Mouse (Mus musculus): ENCODE results near the gene Pfn1.

DNA sequence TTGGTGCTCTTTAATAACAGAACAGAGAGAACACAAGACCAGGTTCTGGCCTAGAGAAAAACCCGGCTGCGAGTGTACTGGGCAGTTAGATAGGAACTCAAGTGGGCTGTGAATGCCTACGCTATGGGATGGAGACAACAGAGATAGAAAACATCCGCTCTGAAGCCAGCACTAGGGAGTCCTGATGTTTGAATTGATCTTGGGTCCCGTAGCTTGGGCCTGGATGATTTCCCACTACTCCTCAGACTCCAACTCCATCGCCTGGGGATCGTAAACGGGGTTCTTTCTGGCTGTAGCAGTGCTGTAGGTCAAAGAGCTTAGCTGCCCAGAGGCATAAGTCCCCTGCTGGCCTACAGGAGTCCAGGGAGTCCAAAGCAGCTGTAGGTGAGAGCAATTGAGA lies 33.9 kb upstream of the Pfn1 start:
- TF ChIP-seq ZNF384 (IDR thresholded peaks at IDR 0.05; ENCODE audit: low read depth, low read length) (no peak), MAFK (IDR thresholded peaks at IDR 0.05; ENCODE audit: insufficient read depth, low read depth, low read length) (no peak), ZC3H11A (IDR thresholded peaks at IDR 0.05; ENCODE audit: borderline replicate concordance, low read depth, low read length) (no peak)

Data from ES-E14 (cell line).